Mouse (Mus musculus): ENCODE results near the gene 4933415A04Rik. TPM values are rescaled to one million over a fixed set of nuclear protein-coding genes. Genes with fewer than 3 reads are reported as not detected.

4933415A04Rik gene
- 0.24 and 0.30 TPM in 2 replicates for polyA plus RNA-seq (2012; rRNA removed)

DNA sequence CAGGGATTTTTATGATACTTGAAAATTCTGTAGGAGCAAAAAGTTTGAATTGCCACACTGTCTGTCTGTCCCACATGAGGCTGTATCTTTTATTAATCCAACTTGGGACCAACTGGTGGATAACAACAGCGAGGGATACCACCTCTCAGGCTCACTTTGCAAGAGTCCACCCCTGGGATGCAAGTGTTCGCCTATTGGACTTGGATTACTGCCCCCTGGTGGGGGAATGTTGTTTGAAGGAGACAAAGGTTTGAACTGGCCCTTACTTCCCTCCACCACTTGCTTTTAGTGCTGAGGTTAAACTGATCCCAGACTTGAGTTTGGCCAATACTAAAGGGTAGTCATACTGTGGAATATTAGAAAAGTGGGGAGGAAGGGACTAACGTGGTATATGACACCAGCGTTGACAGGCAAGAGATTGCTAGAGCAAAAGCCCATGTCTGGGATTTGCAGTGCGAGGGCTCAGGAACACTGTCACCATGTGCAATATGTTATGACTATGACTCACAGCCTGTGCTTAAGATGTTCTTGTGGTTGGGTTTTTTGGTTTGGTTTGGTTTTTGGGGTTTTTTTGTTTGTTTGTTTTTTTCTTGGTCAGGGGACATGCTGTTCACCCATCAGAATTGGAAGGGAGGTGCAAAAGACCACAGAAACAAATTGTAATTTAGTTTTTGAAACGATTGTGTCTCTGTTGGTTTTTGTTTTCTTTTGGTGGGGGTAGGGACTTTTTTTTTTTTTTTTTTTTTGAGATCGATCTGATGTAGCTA is at the start of gene 4933415A04Rik:
Gene 4933415A04Rik (plus strand): TSS at position 717 of the 767 bp plus-strand sequence.
- no peak within 1 kb of the TSS for H3K4me3 ChIP-seq (ENCODE audit: insufficient read depth, low read depth, low read length)
- H3K4me1 ChIP-seq (ENCODE audit: control insufficient read depth, insufficient read depth, low read length) = no peaks in the 10 kb centered on the region
- no peak within 1 kb of the TSS for H3K27ac ChIP-seq (ENCODE audit: insufficient read depth, low read depth, low read length)
- peak; percentile 81 for DNase-seq
- WGBS = 66% methylated on average over 7 of the region's 7 CpGs
- TF ChIP-seq CTCF (conservative IDR thresholded peaks at IDR 0.05; ENCODE audit: insufficient read depth, insufficient read length, low read depth, low read length) (peak; percentile 64), POLR2A (IDR thresholded peaks at IDR 0.05; ENCODE audit: low read depth, low read length) (no peak)
- no peaks in the 10 kb centered on the region for H3K27me3 ChIP-seq (replicated peaks; ENCODE audit: control insufficient read depth, insufficient read depth, low read length)
- no peaks in the 10 kb centered on the region for H3K36me3 ChIP-seq (ENCODE audit: control insufficient read depth, insufficient read depth, low read length)

DNA sequence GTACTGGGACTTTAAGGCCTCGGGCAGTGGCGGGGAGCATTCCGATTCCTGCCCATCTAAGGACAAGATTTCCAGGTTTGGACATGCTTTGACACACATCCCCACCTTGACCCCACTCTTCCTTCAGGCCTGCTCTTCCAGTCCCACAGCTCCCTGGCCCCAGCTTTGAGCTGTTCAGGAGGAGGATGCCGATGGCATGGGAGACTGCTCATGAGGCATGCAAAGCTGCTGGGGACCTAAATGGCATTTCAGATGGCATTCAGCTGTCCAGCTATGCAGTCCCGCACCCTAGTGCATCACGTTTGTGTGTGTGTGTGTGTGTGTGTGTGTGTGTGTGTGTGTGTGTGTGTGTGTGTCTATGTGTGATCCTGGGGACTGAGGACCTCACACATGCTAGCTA is 49.8 kb upstream of the 4933415A04Rik start:
- H3K4me1 ChIP-seq (ENCODE audit: control insufficient read depth, insufficient read depth, low read length) = no peaks in the 10 kb centered on the region
- H3K27ac ChIP-seq (ENCODE audit: insufficient read depth, low read depth, low read length) = no peak overlapping the region
- TF ChIP-seq POLR2A (IDR thresholded peaks at IDR 0.05; ENCODE audit: low read depth, low read length) (no peak), CTCF (conservative IDR thresholded peaks at IDR 0.05; ENCODE audit: insufficient read depth, insufficient read length, low read depth, low read length) (no peak)
- H3K36me3 ChIP-seq (ENCODE audit: control insufficient read depth, insufficient read depth, low read length) = no peaks in the 10 kb centered on the region
- DNase-seq = peak; percentile 11
- WGBS = 59% methylated on average over 6 of the region's 6 CpGs
- H3K4me3 ChIP-seq (ENCODE audit: insufficient read depth, low read depth, low read length) = no peak overlapping the region
- no peaks in the 10 kb centered on the region for H3K27me3 ChIP-seq (replicated peaks; ENCODE audit: control insufficient read depth, insufficient read depth, low read length)

GRCm38 (mm10) chr11:43539863-43540262 is 47.0 kb upstream of the 4933415A04Rik start:
- WGBS = 66% methylated on average over 6 of the region's 6 CpGs
- no peak overlapping the region for H3K27ac ChIP-seq (ENCODE audit: insufficient read depth, low read depth, low read length)
- H3K36me3 ChIP-seq (ENCODE audit: control insufficient read depth, insufficient read depth, low read length) = no peaks in the 10 kb centered on the region
- H3K27me3 ChIP-seq (replicated peaks; ENCODE audit: control insufficient read depth, insufficient read depth, low read length) = no peaks in the 10 kb centered on the region
- TF ChIP-seq POLR2A (IDR thresholded peaks at IDR 0.05; ENCODE audit: low read depth, low read length) = no peak
- no peak for DNase-seq
- no peak overlapping the region for H3K4me3 ChIP-seq (ENCODE audit: insufficient read depth, low read depth, low read length)
- no peaks in the 10 kb centered on the region for H3K4me1 ChIP-seq (ENCODE audit: control insufficient read depth, insufficient read depth, low read length)

GRCm38 (mm10) chr11:43543711-43544466 is 43.0 kb upstream of the 4933415A04Rik start:
- H3K27me3 ChIP-seq (replicated peaks; ENCODE audit: control insufficient read depth, insufficient read depth, low read length) = no peaks in the 10 kb centered on the region
- no peak for TF ChIP-seq POLR2A (IDR thresholded peaks at IDR 0.05; ENCODE audit: low read depth, low read length)
- no peak for TF ChIP-seq CTCF (conservative IDR thresholded peaks at IDR 0.05; ENCODE audit: insufficient read depth, insufficient read length, low read depth, low read length)

DNA sequence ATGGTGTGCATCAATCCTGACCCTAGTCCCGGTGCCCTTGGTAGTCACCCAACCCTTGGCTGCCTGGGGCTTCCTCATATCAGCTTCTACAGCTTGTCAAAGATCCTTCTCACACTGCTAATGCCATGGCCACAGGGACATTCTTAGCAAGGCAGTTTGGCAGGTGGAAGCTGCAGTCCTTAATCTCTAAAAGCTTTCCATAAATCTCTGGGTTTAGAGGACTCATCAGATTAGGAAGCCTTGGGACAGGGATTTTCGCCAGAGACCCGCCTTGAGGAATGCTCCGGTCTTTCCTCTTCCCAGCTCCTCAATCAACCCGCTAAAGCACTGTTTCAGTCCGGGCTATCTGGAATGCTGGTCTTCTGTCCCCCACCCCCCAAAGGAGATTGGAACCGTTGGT is 42.0 kb upstream of the 4933415A04Rik start:
- no peak overlapping the region for H3K4me3 ChIP-seq (ENCODE audit: insufficient read depth, low read depth, low read length)
- 71% methylated on average over 7 of the region's 7 CpGs for WGBS
- no peak overlapping the region for H3K27ac ChIP-seq (ENCODE audit: insufficient read depth, low read depth, low read length)
- no peaks in the 10 kb centered on the region for H3K27me3 ChIP-seq (replicated peaks; ENCODE audit: control insufficient read depth, insufficient read depth, low read length)
- TF ChIP-seq CTCF (conservative IDR thresholded peaks at IDR 0.05; ENCODE audit: insufficient read depth, insufficient read length, low read depth, low read length) = no peak
- no peak for TF ChIP-seq POLR2A (IDR thresholded peaks at IDR 0.05; ENCODE audit: low read depth, low read length)
- no peak for DNase-seq
- H3K4me1 ChIP-seq (ENCODE audit: control insufficient read depth, insufficient read depth, low read length) = peaks cover 7% of the 10 kb centered on the region; the same call in 1 of the 2 replicates
- H3K36me3 ChIP-seq (ENCODE audit: control insufficient read depth, insufficient read depth, low read length) = no peaks in the 10 kb centered on the region

More at GRCm38 (mm10) chr11:43543711-43544466, 43.0 kb upstream of the 4933415A04Rik start:
- no peak for DNase-seq
- H3K4me1 ChIP-seq (ENCODE audit: control insufficient read depth, insufficient read depth, low read length) = 0 out of 2 replicates have a peak, but pooled peaks cover under 1% of the 10 kb centered on the region
- WGBS = 88% methylated on average over 15 of the region's 15 CpGs
- no peak overlapping the region for H3K4me3 ChIP-seq (ENCODE audit: insufficient read depth, low read depth, low read length)
- H3K27ac ChIP-seq (ENCODE audit: insufficient read depth, low read depth, low read length) = no peak overlapping the region
- H3K36me3 ChIP-seq (ENCODE audit: control insufficient read depth, insufficient read depth, low read length) = no peaks in the 10 kb centered on the region

- no peak overlapping the region for H3K4me3 ChIP-seq (ENCODE audit: insufficient read depth, low read depth, low read length)
- WGBS = 59% methylated on average over 16 of the region's 16 CpGs
- no peak overlapping the region for H3K27ac ChIP-seq (ENCODE audit: insufficient read depth, low read depth, low read length)
Measured at GRCm38 (mm10) chr11:43545873-43546475, 40.9 kb upstream of the 4933415A04Rik start.

More at GRCm38 (mm10) chr11:43545873-43546475, 40.9 kb upstream of the 4933415A04Rik start:
- Histone ChIP-seq H3K36me3 (ENCODE audit: control insufficient read depth, insufficient read depth, low read length) (no peaks in the 10 kb centered on the region), H3K27me3 (replicated peaks; ENCODE audit: control insufficient read depth, insufficient read depth, low read length) (no peaks in the 10 kb centered on the region), H3K4me1 (ENCODE audit: control insufficient read depth, insufficient read depth, low read length) (peaks cover 7% of the 10 kb centered on the region; the same call in 1 of the 2 replicates)
- no peak for DNase-seq
- TF ChIP-seq CTCF (conservative IDR thresholded peaks at IDR 0.05; ENCODE audit: insufficient read depth, insufficient read length, low read depth, low read length) (no peak), POLR2A (IDR thresholded peaks at IDR 0.05; ENCODE audit: low read depth, low read length) (no peak)

Data from kidney, adult 2 months (tissue).